Mouse (Mus musculus) heart, postnatal 0 days (tissue): ENCODE data around the gene Stx8. TPM values are rescaled to one million over a fixed set of nuclear protein-coding genes. Genes with fewer than 3 reads are reported as not detected.
A peak's percentile ranks its signal among the peaks of the same experiment; 100 is the strongest.

ENCODE experiments used
- ATAC-seq: fragments of 200-750 bp; cut with Nextera tagmentation; 2 replicates; pipeline ENCODE4 v1.8.0; 2017; ENCODE audit warnings: low read depth, moderate number of reproducible peaks, moderate library complexity; ENCODE audit not compliant: insufficient read depth
- DNase-seq: peaks from one replicate; pipeline ENCODE4 v3.0.0-alpha.2; 2016; ENCODE audit warnings: low spot score
- H3K27ac ChIP-seq: fragments of 300-500 bp; sonication (generic); 2 replicates; pipeline ENCODE4 v1.5.1; 2014; ENCODE audit warnings: low read depth, mild to moderate bottlenecking
- H3K27me3 ChIP-seq: fragments of 300-500 bp; sonication (generic); 2 replicates; pipeline ENCODE4 v1.6.1; 2014; ENCODE audit warnings: low read length, mixed read lengths; ENCODE audit not compliant: control insufficient read depth, insufficient read depth
- H3K36me3 ChIP-seq: fragments of 300-500 bp; sonication (generic); replicated peaks from 2 replicates; pipeline ENCODE4 v1.6.1; 2014; ENCODE audit warnings: low read length, mixed read lengths; ENCODE audit not compliant: control insufficient read depth, insufficient read depth
- H3K4me1 ChIP-seq: fragments of 300-500 bp; sonication (generic); 2 replicates; pipeline ENCODE4 v1.6.1; 2014; ENCODE audit warnings: antibody characterized with exemption; ENCODE audit not compliant: control insufficient read depth, insufficient read depth
- H3K4me2 ChIP-seq: fragments of 300-500 bp; sonication (generic); 2 replicates; pipeline ENCODE4 v1.6.1; 2014; ENCODE audit warnings: low read depth, mild to moderate bottlenecking, low read length, moderate library complexity
- H3K4me3 ChIP-seq: fragments of 300-500 bp; sonication (generic); 2 replicates; pipeline ENCODE4 v1.5.1; 2014; ENCODE audit warnings: low read depth, low read length
- H3K9ac ChIP-seq: fragments of 300-500 bp; sonication (generic); replicated peaks from 2 replicates; pipeline ENCODE4 v1.6.1; 2014; ENCODE audit warnings: low read depth, low read length, mixed read lengths
- H3K9me3 ChIP-seq: fragments of 300-500 bp; sonication (generic); replicated peaks from 2 replicates; pipeline ENCODE4 v1.6.1; 2016; ENCODE audit warnings: low read length; ENCODE audit not compliant: control insufficient read depth
- CTCF ChIP-seq: IDR thresholded peaks from 2 replicates; pipeline ENCODE4 v1.5.1; 2016; ENCODE audit warnings: antibody characterized with exemption, control low read depth, low read depth
- EP300 ChIP-seq: IDR thresholded peaks from 2 replicates; pipeline ENCODE4 v1.6.1; 2016; ENCODE audit warnings: antibody characterized with exemption, low read depth
- WGBS: fragments of 180-500 bp; shearing (Covaris S2); extraction: QIAGEN DNeasy Blood & Tissue Kit; methylation state at CpG from one replicate; pipeline ENCODE4 v1.1.7; 2014; 5-methylcytosine and 5-hydroxymethylcytosine counted together
- polyA plus RNA-seq: library from polyadenylated mRNA; unstranded; fragments of >200 nt; fragmentation: Nextera tagmentation; extraction: Ambion mirVana; gene quantifications from 2 replicates; pipeline ENCODE4 v1.2.1, GENCODE M21; 2015
- total RNA-seq: library from RNA; depleted of rRNA; stranded (reverse); fragments of >200 nt; gene quantifications from 2 replicates; pipeline ENCODE4 v1.2.3, GENCODE M21; 2014; ENCODE audit warnings: low replicate concordance

Stx8 gene
- total and polyA plus RNA-seq, 2 experiments from 2014 or later, result 15.9 to 69.0 TPM

DNA sequence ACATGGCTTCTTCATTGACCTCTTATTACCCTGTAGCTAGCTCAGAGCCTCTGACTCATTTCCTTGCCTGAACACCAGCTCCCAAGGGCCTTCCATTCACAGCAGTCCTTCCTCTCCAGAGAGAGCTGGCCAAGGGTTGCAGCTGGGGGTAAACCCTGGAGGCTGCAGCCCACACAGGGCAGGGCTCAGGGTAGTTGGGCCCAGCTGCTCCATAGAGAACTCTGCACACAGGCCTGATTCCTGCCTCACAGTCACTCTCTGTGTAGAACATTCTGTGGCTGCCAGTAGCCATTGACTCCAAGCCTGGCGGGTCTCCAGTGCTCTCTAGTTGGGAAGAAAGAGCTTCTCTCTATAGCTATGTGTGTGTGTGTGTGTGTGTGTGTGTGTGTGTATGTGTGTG, 64.8 kb downstream of the Stx8 start:
- Histone ChIP-seq H3K4me3 (no peak overlapping the region), H3K4me1 (no peaks in the 10 kb centered on the region), H3K9ac (no peak overlapping the region), H3K36me3 (no peaks in the 10 kb centered on the region), H3K27me3 (no peaks in the 10 kb centered on the region), H3K9me3 (no peaks in the 10 kb centered on the region), H3K4me2 (no peak overlapping the region), H3K27ac (no peak overlapping the region)
- WGBS, result 85% methylated on average over 1 of the region's 1 CpGs
- peak; percentile 51 for DNase-seq
- no peak for TF ChIP-seq CTCF
- TF ChIP-seq EP300, result no peak
- peak; percentile 86 for ATAC-seq

GRCm38 (mm10) chr11:68032448-68032847, 66.5 kb downstream of the Stx8 start:
- ATAC-seq, result no peak
- no peaks in the 10 kb centered on the region for H3K9me3 ChIP-seq
- H3K4me2 ChIP-seq, result no peak overlapping the region
- 48% methylated on average over 2 of the region's 2 CpGs for WGBS
- H3K9ac ChIP-seq, result no peak overlapping the region
- no peaks in the 10 kb centered on the region for H3K36me3 ChIP-seq
- TF ChIP-seq CTCF (no peak), EP300 (no peak)
- no peak overlapping the region for H3K4me3 ChIP-seq
- DNase-seq, result no peak
- H3K4me1 ChIP-seq, result no peaks in the 10 kb centered on the region
- H3K27ac ChIP-seq, result no peak overlapping the region
- no peaks in the 10 kb centered on the region for H3K27me3 ChIP-seq

DNA sequence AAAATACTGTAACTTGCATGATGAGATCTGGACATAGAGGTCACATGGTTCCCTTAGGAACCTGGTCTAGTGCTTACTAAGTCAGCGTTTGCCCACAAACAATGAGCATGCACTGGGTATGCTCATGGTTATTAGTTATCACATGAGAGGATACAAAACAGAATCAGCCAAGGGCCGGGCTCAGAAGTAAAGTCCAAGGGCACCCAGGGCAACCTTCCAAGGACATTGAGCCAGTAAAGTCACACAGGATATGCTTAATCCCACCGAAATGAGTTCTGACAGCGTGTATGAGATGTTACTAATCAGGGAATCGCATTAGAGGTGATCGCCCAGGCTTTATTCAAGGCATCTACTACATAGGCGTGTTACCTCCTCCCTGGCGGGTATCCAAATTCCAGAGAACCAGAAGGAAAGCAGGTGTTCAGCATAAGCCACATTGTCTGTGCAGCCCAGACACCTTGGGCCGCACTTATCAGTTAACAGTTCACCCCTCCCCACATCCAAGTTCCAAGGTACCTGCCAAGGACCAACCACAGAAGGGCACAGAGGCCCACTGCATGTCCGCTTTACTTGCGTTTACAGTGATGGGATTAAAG, 67.4 kb downstream of the Stx8 start:
- TF ChIP-seq EP300, result no peak
- no peak for TF ChIP-seq CTCF
- no peak overlapping the region for H3K4me3 ChIP-seq
- no peak overlapping the region for H3K4me2 ChIP-seq
- no peaks in the 10 kb centered on the region for H3K27me3 ChIP-seq
- DNase-seq, result no peak
- H3K27ac ChIP-seq, result no peak overlapping the region
- no peak for ATAC-seq
- no peak overlapping the region for H3K9ac ChIP-seq
- H3K9me3 ChIP-seq, result no peaks in the 10 kb centered on the region
- no peaks in the 10 kb centered on the region for H3K4me1 ChIP-seq
- WGBS, result 85% methylated on average over 11 of the region's 11 CpGs
- H3K36me3 ChIP-seq, result no peaks in the 10 kb centered on the region

DNA sequence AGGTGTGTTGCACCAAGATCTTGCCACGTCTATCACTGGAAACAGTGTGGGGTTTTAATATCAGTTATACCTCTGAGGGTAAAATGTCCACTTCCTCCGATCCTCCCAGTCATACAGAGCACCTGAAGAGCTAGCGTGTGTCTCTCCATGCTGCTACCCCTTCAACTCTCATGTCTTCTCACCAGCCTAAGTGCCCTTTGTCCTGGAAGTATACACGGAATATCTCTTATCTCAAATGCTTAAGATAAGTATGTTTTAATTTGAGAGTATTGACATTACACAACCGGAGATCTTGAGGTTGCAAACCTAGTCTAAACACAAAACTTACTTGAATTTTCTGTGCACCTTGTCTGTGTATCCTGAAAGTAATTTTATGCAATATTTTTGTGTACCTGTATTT, 68.4 kb downstream of the Stx8 start:
- DNase-seq, result no peak
- Histone ChIP-seq H3K27ac (no peak overlapping the region), H3K4me2 (no peak overlapping the region), H3K9me3 (no peaks in the 10 kb centered on the region), H3K9ac (no peak overlapping the region), H3K36me3 (no peaks in the 10 kb centered on the region), H3K27me3 (no peaks in the 10 kb centered on the region), H3K4me1 (no peaks in the 10 kb centered on the region), H3K4me3 (no peak overlapping the region)
- TF ChIP-seq EP300 (no peak), CTCF (no peak)
- no peak for ATAC-seq
- WGBS, result 67% methylated on average over 5 of the region's 5 CpGs

DNA sequence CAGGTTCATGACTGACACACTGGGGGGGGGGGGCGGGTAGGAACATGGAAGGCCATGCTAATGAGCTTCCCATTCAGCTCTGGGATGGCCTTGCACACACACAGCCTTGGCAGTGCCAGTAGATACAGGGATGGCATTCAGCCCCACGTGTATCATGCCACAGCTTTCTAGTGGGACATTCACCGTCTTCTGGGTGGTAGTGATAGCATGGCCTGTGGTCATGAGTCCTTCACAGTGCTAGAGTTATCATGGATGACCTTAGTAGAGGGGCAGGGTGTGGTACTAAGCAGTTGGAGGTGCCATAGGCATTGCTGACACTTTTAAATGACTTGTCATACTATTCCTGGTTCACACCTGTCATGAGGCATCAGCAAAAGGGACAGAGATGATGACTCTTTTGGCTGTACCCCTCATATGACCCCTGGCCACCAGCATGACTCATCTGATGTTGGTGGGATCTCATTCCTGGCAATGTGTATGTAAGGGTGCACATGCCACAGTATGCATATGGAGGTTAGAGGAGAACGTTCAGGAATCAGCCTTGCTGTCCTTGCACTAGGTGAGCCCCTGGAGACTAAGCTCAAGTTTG, 69.4 kb downstream of the Stx8 start:
- no peak overlapping the region for H3K9ac ChIP-seq
- TF ChIP-seq EP300 (no peak), CTCF (no peak)
- H3K27me3 ChIP-seq, result no peaks in the 10 kb centered on the region
- no peaks in the 10 kb centered on the region for H3K4me1 ChIP-seq
- H3K36me3 ChIP-seq, result no peaks in the 10 kb centered on the region
- H3K27ac ChIP-seq, result no peak overlapping the region
- no peak overlapping the region for H3K4me2 ChIP-seq
- H3K4me3 ChIP-seq, result no peak overlapping the region
- no peaks in the 10 kb centered on the region for H3K9me3 ChIP-seq
- ATAC-seq, result no peak
- no peak for DNase-seq
- WGBS, result 79% methylated on average over 4 of the region's 4 CpGs
